Mouse (Mus musculus) cerebellum, adult 18-20 months (tissue): Measurements from ENCODE around the gene Fgfr2.
"Not testable (repeated sequence)": the region's sequence is repeated elsewhere in the genome, so short reads cannot be mapped to it uniquely, and the experiment has no call there.

Experiments used
- DNase-seq, 2 experiments: peaks; one replicate each; pipeline ENCODE4 v3.0.0; 2021

Fgfr2 gene

DNA sequence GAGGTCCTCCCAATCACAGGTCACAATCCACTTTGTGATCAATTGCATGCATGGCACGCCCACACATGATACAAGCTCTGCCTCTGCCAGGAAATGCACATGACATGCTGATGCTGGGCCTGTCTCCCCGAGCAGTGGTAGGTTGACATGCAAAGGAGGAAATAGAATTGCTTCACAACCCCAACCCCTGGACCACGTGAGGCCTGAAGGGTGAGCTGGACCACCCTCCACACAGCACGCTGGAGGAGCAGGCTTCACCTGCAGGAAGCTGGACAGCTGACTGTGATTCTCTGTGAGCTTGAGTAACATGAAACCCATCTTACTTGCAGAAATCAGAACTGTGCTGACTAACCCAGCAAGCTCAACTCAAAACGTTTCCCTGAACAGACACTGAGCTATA is 638.7 kb downstream of the Fgfr2 start:
- no peak for DNase-seq

DNA sequence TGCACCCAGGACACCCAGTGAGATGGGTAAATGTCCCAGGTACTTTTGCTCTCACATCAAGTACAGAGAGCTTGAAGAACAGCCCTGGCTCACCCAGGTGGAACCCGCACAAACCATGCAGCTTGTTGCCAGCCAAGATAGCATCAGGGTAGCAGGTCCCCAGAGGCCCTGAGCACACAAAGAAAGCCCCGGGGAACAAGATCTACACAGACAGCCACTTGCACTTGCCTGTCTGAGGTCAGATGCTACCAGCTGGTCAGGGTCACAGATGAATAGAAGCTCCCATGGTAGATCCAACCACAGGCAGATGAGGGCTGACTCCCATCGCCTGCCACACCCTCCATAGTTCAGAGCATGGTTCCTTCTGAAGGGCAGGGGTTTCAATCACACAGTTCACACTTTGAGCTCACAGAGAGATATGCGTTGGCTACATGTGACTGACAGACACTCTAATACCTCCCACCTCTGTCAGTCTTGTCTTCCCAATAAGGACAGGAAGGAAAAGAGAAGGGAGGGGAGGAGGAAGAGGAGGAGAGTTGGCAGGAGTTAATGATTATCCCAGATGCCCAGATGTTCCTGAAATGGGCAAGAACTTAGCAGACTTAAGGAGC is 642.3 kb downstream of the Fgfr2 start:
- DNase-seq: no peak

DNA sequence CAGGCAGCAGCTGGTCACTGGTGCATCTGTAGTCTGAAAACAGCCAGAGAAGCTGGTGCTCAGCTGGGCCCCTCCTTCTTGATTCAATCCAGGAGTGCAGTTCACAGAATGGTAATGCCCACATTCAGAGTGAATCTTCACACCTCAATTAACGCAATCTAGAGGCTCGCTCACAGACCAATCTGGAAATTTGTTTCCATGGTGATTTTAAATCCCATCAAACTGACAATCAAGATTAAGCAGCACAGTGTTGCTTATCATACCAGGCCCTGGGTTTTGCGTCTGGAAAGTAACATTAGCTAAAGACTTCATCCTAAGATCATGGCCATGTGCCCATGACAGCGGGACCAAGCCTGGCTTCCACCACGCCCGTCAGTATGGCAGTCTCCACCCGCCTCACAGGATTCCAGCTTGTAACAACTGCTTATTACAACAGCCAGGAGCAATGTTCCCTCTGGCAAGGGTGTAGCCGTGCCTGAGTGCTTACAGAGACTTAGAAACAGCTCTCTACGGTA is 644.8 kb downstream of the Fgfr2 start:
- DNase-seq: no peak

DNA sequence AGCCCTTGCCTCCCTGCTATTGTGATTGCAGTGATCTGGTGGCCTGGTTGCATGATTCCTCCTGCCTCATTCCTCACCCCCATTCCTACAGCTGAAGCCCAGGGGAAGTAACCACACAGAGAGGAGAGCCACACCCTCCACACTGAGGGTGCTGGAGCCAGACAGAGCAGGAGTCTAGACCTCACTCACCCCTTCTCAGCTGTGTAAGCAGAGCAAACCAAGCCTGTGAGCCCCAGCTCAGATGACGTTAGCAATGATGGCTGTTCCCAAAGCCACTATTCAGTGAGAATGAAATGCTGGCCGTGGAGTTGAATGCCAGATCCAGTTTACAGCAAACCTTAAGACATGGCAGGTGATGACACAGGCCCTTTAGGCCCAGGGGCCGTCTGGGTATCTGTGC is 645.4 kb downstream of the Fgfr2 start:
- no peak for DNase-seq

DNA sequence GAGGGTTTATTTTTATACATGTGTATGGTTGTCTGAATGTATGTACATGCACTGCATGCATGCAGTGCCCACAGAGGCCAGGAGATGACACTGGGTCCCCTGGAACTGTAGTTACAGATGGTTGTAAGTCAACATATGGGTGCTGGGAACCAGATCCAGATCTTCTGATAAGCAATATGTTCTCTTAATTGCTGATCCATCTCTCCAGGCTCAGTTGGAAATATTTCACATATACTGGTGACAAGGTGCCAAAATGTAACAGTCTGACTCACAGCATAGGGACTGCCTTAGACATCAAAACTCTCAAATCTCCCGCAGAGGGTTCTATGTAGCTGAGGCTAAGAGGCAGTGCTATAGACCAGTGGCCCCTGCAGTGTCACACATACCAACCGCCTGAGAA is 646.7 kb downstream of the Fgfr2 start:
- DNase-seq: no peak

DNA sequence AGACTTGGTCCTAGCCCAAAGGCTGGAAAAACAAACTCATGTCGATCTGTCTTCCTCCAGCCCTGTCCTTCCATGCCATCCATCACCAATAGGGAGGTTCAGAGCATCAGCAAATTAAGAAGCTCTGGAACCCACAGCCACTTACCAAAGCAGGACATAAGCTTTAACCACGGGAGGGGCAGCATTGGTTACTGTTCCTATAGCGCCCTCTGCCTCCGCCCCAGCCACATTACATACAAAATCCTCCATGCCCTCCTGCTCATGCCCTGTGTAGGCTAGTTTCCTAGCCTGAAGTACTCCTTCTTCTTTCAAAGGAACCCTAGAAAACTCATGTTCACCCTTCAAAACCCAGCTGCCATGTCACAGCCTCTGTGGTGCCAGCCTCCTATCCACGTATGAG is 648.1 kb downstream of the Fgfr2 start:
- peak; percentile 69 to 81 for DNase-seq

DNA sequence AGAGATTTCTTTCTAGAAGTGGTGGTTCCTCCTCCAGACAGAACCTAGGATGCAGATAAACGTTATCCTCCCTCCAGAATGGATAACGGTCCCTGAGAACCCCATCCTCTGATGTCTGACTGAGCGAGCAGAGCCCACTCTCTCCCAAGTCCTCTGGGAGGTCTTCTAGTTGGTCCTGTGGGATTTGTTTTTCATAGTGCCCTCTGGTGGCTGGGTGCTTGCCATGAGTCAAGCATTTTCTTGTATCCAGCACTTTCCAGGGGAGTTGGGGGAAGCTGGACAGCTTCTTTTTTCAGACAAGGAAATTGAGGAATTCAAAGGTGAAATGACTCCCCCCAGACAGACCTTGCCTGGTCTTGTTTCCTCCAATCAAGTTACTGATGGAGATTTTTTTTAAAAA is 651.8 kb downstream of the Fgfr2 start:
- peak; percentile 16 to 47 for DNase-seq

DNA sequence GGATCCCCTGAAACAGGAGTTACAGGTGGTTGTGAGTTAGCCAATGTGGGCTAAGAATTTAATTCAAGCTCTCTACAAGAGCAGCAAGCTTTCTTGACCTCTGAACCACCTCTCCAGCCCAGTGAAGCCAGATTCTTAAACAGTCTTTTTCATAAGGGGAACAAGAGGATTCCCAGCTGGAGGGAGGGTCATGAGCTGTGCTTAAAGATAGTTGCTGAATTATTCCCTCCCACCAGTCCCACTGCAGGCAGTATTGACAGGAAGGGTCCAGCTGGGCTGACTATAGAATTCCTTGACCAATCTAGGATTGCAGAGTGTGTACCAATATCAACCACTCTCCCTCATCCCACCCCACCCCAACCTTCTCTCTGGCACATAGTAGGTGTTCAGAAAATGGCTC is 654.8 kb downstream of the Fgfr2 start:
- DNase-seq: no peak

DNA sequence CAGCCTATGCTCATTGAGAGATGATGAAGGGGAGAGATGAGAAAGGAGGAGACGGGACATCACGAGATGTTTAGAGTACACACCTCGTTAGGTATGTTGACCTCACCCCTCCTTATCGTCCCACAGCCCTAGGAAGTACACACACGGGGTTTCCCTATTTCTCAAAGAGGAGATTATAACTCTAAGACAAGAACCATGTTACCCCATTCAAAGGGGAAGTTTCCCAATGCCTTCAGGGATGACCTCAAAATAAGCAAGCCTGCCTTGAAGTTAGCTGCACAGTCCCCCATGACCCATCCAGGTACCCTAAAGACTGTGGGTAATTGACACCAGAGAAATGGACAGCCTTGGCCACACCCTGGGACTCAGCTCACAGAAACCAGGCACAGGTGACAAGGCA is 657.3 kb downstream of the Fgfr2 start:
- DNase-seq: no peak

DNA sequence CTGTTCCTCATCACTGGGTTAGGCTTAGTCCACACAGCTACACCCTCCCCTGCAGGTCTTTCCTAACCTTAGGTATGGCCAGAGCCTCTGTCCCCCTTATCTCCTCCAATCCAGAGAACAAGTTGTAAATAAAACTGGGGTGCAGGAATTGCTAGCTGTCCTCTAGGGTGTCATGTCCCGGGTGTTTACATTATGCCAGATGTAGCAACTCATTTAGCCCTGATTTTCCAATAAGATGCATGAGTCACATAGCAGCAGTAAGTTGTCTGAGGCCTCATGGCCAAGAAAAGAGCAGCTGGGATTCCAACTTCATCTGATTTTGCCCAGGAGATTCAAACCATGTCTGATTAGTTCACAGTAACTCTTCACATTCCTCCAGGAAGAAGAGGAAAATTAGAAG is 658.3 kb downstream of the Fgfr2 start:
- DNase-seq: no peak

DNA sequence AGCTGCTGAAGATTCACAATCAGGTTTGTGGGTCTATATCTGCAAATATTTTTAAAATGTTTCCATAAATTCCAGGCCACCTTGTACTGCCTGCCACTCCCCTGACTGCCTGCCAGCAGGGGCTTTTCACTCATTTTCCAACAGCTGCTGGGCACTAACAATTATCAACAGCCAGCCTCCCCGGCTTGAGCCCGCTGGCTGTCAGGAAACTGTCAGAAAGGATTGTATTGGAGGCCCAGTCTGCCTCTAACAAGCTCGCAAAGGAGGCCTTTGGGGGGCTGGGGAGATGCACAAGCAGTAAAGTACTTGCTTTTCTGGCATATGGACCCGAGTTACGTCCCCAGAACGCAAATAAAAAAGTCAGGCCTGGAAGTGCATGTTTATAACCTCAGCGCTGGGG is 664.7 kb downstream of the Fgfr2 start:
- no peak for DNase-seq

DNA sequence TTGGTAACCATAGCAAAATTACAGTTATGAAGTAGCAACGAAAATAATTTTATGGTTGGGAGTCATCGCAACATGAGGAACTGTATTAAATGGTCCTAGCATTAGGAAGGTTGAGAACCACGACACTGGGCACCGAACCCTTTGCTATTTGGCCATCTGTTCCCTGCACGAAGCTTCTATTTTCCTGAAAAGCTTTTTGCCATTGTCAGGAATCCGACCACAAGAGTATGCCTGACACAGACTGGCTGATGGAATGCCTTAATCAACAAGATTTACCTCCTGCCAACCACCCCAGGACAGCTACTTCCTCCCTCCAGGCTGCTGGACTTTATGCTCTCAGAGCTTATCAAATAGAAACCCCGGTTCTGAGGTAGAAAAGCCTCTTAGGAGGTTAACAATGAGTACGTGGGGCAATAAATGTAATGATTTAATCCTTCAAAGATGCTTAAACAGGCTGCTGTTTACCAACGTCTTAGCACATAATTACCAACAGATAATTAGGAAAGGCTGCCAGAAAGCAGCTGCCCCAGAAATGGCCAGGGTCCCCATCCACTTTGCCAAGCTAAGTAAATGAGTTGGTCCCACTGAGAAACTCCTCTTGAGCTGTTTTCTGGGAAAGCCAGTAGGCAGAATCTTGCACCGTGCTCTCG is 668.0 kb downstream of the Fgfr2 start:
- DNase-seq: no peak

DNA sequence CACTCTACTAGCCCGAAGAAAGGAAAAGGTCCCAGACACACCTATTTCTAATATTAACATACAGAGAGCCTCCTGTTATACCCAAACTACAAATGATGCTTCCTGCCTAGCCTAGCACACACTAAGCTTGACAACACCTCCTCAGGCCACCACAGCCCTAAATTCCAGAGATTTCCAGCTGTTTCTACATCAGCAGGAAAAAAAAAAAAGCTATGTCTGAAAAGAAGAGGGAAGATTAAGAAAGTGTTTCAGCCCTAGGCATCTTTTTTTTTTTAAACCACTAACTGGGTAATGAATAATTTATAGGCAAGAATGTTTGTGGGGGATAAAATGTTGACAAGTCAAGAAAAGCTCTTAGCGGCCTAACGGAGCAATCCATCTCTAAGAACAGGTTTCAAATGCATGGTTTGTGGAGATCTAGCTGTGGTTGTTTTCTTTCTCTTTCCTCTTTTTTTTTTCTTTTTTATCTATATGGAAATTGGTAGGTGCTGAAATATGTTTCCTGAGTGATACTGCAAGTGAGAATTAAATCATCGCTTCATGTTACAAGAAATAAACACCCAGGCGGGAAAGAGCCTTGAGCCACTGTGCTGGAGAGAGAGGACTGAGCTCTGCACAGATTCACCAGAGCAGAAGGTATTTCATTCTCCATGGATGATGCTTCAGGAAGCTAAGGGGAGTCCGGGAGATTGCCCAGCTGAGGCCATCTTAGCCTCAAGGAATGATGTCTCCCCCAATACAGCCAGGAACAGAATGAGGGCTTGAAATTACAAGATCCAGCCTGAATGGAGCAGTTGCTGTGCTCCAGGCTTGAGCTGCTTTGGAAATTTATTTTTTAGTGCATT is 673.0 kb downstream of the Fgfr2 start:
- no peak for DNase-seq

DNA sequence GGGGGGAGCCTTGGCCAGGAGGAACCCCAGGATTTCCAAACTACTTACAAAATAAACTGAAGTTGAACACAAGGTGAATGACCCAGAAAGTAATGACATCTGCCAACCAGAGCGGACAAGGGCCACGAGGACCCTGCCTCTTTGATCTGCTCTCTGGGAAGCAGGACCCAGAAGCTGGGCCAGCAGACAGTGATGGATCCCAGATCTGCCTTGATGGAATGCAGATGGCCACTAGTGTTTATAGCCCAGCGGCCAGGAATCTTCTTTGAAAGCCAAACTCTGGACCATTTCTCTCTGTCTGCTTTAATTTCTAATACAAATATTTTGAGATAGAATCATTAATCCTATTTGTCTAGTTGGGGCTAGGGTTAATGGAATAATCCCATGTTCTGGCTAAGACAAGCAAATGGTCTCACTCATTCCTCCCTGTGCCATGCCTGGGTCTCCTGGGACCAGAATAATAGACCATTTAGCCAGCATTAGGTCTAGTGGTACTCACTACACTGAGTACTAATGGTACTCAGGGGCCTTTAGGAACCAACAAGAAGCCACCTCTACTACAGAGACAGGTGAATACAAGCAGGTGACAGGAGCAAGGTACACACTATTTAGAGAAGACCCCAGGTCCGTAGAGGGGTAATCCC is 674.5 kb downstream of the Fgfr2 start:
- no peak for DNase-seq

DNA sequence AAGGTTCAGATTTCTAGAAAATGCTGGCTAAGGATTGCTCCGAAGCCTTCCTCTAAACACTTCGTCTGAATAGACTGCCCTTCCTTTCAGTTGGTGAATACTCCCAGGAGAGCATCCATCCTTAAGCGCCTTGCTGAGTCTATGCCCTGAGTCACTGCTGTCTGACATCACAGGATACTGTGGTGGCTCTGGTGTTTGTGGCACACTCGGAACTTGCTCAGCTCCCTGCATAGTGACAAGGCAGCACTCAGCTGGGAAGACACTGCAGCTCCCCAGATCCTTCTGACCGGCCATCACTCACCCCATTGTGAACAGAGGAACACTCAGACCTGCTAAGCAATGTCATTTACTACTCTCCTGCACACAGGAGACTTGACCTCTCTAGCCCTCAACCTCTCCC is 675.6 kb downstream of the Fgfr2 start:
- DNase-seq: no peak

DNA sequence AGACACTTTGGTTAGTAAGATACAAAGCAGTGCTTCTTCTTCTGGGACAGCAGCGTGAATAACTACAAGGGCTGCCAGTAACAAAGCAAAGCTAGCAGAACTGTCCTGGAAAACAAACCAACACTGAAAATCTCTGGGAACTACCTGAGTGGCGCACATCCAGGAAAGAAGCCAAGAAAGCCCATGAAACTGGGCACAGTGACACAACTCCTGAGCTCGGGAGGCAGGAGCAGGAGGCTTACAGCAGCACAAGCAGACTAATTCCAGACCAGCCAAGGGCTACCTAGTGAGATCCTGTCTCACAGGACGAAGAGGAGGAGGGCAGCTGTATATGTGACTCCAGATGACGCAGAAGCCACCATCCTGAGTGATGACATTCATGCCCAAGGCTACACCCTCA is 676.3 kb downstream of the Fgfr2 start:
- peak; percentile 75 to 80 for DNase-seq

DNA sequence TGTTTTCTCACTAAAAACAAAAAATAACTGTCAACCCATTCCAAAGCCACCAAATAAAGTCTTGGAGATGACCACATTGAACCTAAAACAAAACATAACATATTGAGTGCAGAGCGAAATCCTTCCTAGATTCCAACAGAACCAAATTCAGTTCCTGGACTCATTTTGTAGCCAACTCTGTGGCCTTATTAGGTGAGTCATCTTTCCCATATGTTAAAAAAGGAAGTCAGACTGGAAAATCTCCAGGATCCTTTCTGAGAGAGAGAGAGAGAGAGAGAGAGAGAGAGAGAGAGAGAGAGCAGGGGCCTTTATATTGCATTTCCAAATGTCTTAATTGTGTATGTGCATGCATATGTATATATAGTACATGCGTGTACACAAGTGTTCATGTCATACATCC is 678.9 kb downstream of the Fgfr2 start:
- no peak for DNase-seq

DNA sequence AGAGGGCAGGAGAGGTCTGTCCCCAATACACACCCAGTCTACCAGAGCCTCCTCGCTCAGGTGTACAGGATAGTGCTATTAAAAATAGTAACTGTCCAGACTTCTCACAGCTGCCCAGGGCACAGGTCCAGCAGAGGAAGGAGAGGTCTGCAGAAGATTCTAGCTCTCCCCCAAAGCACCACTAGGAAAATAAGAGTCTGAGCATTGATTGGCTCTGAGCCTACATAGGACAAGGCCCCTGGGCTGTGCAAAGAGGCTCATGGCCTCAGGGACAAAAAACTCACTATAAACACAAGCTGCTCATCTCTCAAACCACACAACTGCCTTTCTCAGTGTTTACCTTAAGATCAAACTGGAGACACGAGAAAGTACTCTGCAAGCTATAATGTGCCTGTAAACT is 679.4 kb downstream of the Fgfr2 start:
- DNase-seq: peak; percentile 15 to 26

DNA sequence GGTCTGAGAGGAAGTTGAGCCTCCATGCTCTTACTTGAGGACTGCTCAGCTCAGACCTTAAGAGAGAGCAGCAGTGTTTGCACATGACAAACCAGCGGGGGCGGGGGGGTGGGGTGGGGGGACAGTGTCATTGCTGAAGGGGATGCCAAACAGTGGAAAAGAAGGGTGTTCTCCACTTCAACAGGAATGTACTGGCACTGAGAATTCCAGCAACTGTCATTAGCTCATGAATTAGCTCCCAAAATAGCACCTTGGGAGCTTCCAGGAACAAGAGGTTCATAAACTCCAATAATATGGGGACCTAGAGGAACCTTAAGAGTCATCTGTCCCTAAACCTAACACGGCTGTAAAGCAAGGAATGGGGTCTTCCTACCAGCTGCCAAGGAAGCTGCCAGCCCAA is 680.0 kb downstream of the Fgfr2 start:
- DNase-seq: no peak

DNA sequence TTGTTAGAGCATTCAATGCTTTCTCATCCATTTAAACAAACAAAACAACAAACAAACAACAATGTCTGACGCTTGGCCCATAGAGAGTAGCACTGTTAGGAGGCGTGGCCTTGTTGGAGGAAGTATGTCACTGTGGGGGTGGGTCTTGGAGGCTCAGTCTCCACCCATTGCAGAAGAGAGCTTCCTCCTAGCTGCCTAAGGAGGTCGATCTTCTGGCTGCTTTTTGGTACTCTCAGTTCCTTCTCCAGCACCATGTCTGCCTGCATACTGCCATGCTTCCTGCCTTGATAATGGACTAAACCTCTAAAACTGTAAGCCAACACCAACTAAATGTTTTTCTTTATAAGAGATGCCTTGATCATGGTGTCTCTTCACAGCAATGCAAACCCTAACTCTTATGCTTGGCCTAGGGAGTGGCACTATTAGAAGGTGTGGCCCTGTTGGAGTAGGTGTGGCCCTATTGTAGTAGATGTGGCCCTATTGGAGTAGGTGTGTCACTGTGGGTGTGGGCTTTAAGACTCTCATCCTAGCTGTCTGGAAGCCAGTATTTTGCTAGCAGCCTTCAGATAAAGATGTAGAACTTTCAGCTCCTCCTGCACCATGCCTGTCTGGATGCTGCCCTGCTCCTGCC is 680.9 kb downstream of the Fgfr2 start:
- not testable (repeated sequence) for DNase-seq

DNA sequence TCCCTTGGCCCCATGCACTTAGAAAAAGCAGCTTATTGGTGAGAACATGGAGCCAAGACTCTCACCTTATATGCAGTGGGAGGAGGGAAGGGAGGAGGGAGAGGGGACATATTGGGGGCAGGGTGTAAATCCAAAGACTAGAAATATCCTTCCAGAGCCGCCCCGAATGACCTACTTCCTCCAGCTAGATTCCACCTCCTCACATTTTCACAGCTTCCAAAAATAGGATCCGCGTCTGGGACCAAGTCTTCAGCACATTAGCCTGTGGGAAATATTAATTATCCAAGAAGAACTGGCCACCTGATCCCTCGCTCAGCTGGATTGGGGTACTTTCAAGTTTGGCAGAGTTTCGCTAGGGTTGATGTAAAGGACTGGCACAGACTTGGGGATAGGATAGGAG is 683.2 kb downstream of the Fgfr2 start:
- DNase-seq: no peak

DNA sequence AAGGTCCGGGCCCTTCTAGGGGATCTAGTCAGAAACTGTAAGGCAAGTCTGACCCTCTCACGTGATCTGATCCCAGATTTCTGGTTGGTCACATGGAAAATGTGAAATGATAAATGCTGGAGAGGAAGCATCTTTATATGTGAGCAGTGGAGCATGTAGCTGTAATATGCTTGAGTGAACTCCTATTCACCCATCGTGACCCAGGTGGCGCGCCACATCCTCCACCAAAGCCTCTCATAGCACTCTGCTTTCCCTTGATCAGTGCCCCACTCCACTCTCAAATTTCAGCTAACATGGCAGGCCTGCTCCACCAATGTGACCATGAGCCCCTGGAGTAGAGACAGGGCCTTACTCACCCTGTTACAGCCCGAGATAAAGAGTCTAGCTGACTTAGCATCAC is 685.1 kb downstream of the Fgfr2 start:
- no peak for DNase-seq

DNA sequence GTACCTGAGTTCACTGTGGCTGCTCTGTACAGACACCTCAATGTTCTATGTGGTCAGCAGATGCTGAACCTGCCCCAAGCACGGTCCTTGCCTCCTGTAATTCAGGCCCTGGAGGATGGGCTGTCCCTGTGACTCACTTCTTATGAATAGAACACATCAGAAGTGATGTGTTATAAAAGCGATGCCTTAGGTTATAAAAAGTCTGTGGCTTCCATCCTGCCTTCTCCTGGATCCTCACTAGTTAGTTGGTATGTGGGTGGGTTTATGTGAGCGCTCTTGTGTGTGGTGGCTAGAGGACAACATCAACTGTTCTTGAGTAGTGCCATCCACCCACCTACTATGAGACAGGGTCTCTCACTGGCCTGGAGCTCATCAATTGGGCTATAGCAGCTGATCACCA is 685.7 kb downstream of the Fgfr2 start:
- DNase-seq: no peak
